Mouse (Mus musculus) heart, postnatal 0 days (tissue): Measurements from ENCODE around the gene Med27. TPM values are rescaled to one million over a fixed set of nuclear protein-coding genes. Genes with fewer than 3 reads are reported as not detected.

Experiments
- ATAC-seq: fragments of 200-750 bp; cut with Nextera tagmentation; 2 replicates; pipeline ENCODE4 v1.8.0; 2017; ENCODE audit warnings: low read depth, moderate number of reproducible peaks, moderate library complexity; ENCODE audit not compliant: insufficient read depth
- DNase-seq: peaks from one replicate; pipeline ENCODE4 v3.0.0-alpha.2; 2016; ENCODE audit warnings: low spot score
- H3K27ac ChIP-seq: fragments of 300-500 bp; sonication (generic); 2 replicates; pipeline ENCODE4 v1.5.1; 2014; ENCODE audit warnings: low read depth, mild to moderate bottlenecking
- H3K27me3 ChIP-seq: fragments of 300-500 bp; sonication (generic); 2 replicates; pipeline ENCODE4 v1.6.1; 2014; ENCODE audit warnings: low read length, mixed read lengths; ENCODE audit not compliant: control insufficient read depth, insufficient read depth
- H3K36me3 ChIP-seq: fragments of 300-500 bp; sonication (generic); replicated peaks from 2 replicates; pipeline ENCODE4 v1.6.1; 2014; ENCODE audit warnings: low read length, mixed read lengths; ENCODE audit not compliant: control insufficient read depth, insufficient read depth
- H3K4me1 ChIP-seq: fragments of 300-500 bp; sonication (generic); 2 replicates; pipeline ENCODE4 v1.6.1; 2014; ENCODE audit warnings: antibody characterized with exemption; ENCODE audit not compliant: control insufficient read depth, insufficient read depth
- H3K4me2 ChIP-seq: fragments of 300-500 bp; sonication (generic); 2 replicates; pipeline ENCODE4 v1.6.1; 2014; ENCODE audit warnings: low read depth, mild to moderate bottlenecking, low read length, moderate library complexity
- H3K4me3 ChIP-seq: fragments of 300-500 bp; sonication (generic); 2 replicates; pipeline ENCODE4 v1.5.1; 2014; ENCODE audit warnings: low read depth, low read length
- H3K9ac ChIP-seq: fragments of 300-500 bp; sonication (generic); replicated peaks from 2 replicates; pipeline ENCODE4 v1.6.1; 2014; ENCODE audit warnings: low read depth, low read length, mixed read lengths
- H3K9me3 ChIP-seq: fragments of 300-500 bp; sonication (generic); replicated peaks from 2 replicates; pipeline ENCODE4 v1.6.1; 2016; ENCODE audit warnings: low read length; ENCODE audit not compliant: control insufficient read depth
- CTCF ChIP-seq: IDR thresholded peaks from 2 replicates; pipeline ENCODE4 v1.5.1; 2016; ENCODE audit warnings: antibody characterized with exemption, control low read depth, low read depth
- EP300 ChIP-seq: IDR thresholded peaks from 2 replicates; pipeline ENCODE4 v1.6.1; 2016; ENCODE audit warnings: antibody characterized with exemption, low read depth
- WGBS: fragments of 180-500 bp; shearing (Covaris S2); extraction: QIAGEN DNeasy Blood & Tissue Kit; methylation state at CpG from one replicate; pipeline ENCODE4 v1.1.7; 2014; 5-methylcytosine and 5-hydroxymethylcytosine counted together
- polyA plus RNA-seq: library from polyadenylated mRNA; unstranded; fragments of >200 nt; fragmentation: Nextera tagmentation; extraction: Ambion mirVana; gene quantifications from 2 replicates; pipeline ENCODE4 v1.2.1, GENCODE M21; 2015
- total RNA-seq: library from RNA; depleted of rRNA; stranded (reverse); fragments of >200 nt; gene quantifications from 2 replicates; pipeline ENCODE4 v1.2.3, GENCODE M21; 2014; ENCODE audit warnings: low replicate concordance

The Med27 gene
- total and polyA plus RNA-seq, 2 experiments from 2014 or later, result 26.6 to 52.6 TPM

- no peaks in the 10 kb centered on the region for H3K36me3 ChIP-seq
Observed at GRCm38 (mm10) chr2:29514836-29515235, 168.2 kb downstream of the Med27 start.

GRCm38 (mm10) chr2:29515831-29516447 is 169.3 kb downstream of the Med27 start:
- Histone ChIP-seq H3K4me2 (no peak overlapping the region), H3K4me3 (no peak overlapping the region), H3K27me3 (no peaks in the 10 kb centered on the region), H3K9me3 (no peaks in the 10 kb centered on the region), H3K36me3 (no peaks in the 10 kb centered on the region), H3K4me1 (peaks cover under 1% of the 10 kb centered on the region; the same call in 1 of the 2 replicates), H3K9ac (no peak overlapping the region), H3K27ac (no peak overlapping the region)
- no peak for ATAC-seq
- TF ChIP-seq CTCF (no peak), EP300 (no peak)
- DNase-seq, result no peak
- WGBS, result 80% methylated on average over 4 of the region's 4 CpGs

More at GRCm38 (mm10) chr2:29514836-29515235, 168.2 kb downstream of the Med27 start:
- no peak overlapping the region for H3K9ac ChIP-seq
- whole genome bisulfite sequencing, result 80% methylated on average over 6 of the region's 6 CpGs
- no peak for TF ChIP-seq CTCF
- TF ChIP-seq EP300, result no peak
- no peaks in the 10 kb centered on the region for H3K9me3 ChIP-seq
- no peak overlapping the region for H3K4me2 ChIP-seq
- H3K27me3 ChIP-seq, result no peaks in the 10 kb centered on the region
- ATAC-seq (no peak), DNase-seq (no peak)
- no peak overlapping the region for H3K4me3 ChIP-seq
- H3K27ac ChIP-seq, result no peak overlapping the region
- H3K4me1 ChIP-seq, result no peaks in the 10 kb centered on the region

GRCm38 (mm10) chr2:29516621-29517170 is 170.1 kb downstream of the Med27 start:
- Histone ChIP-seq H3K27me3 (no peaks in the 10 kb centered on the region), H3K36me3 (no peaks in the 10 kb centered on the region), H3K9me3 (no peaks in the 10 kb centered on the region), H3K4me3 (no peak overlapping the region), H3K27ac (no peak overlapping the region), H3K4me2 (no peak overlapping the region), H3K9ac (no peak overlapping the region), H3K4me1 (peaks cover 4% of the 10 kb centered on the region; the same call in 1 of the 2 replicates)
- DNase-seq (no peak), ATAC-seq (no peak)
- TF ChIP-seq EP300 (no peak), CTCF (no peak)
- 45% methylated on average over 9 of the region's 9 CpGs for WGBS

- DNase-seq, result no peak
- ATAC-seq, result no peak
- H3K4me1 ChIP-seq, result peaks cover 14% of the 10 kb centered on the region
- no peaks in the 10 kb centered on the region for H3K27me3 ChIP-seq
- no peak overlapping the region for H3K27ac ChIP-seq
- no peak overlapping the region for H3K9ac ChIP-seq
- TF ChIP-seq EP300, result no peak
- TF ChIP-seq CTCF, result no peak
- H3K4me3 ChIP-seq, result no peak overlapping the region
- WGBS, result 69% methylated on average over 3 of the region's 3 CpGs
- no peaks in the 10 kb centered on the region for H3K9me3 ChIP-seq
- no peaks in the 10 kb centered on the region for H3K36me3 ChIP-seq
- H3K4me2 ChIP-seq, result no peak overlapping the region
Observed at GRCm38 (mm10) chr2:29519402-29519801, 172.8 kb downstream of the Med27 start.

- Histone ChIP-seq H3K4me2 (no peak overlapping the region), H3K9ac (no peak overlapping the region), H3K9me3 (no peaks in the 10 kb centered on the region), H3K4me1 (peaks cover 22% of the 10 kb centered on the region), H3K27ac (no peak overlapping the region), H3K4me3 (no peak overlapping the region), H3K27me3 (no peaks in the 10 kb centered on the region), H3K36me3 (no peaks in the 10 kb centered on the region)
- ATAC-seq (no peak), DNase-seq (no peak)
- TF ChIP-seq CTCF (no peak), EP300 (no peak)
- 87% methylated on average over 6 of the region's 6 CpGs for WGBS
Observed at GRCm38 (mm10) chr2:29520206-29520605, 173.6 kb downstream of the Med27 start.

GRCm38 (mm10) chr2:29521486-29521885 is 174.9 kb downstream of the Med27 start:
- Histone ChIP-seq H3K9me3 (no peaks in the 10 kb centered on the region), H3K4me1 (peaks cover 30% of the 10 kb centered on the region), H3K27ac (no peak overlapping the region), H3K27me3 (no peaks in the 10 kb centered on the region), H3K9ac (no peak overlapping the region; the same call in 1 of the 2 replicates), H3K36me3 (no peaks in the 10 kb centered on the region), H3K4me3 (no peak overlapping the region), H3K4me2 (no peak overlapping the region)
- TF ChIP-seq CTCF (no peak), EP300 (no peak)
- ATAC-seq, result no peak
- 85% methylated on average over 7 of the region's 7 CpGs for WGBS
- DNase-seq, result no peak
